Mouse (Mus musculus) neural tube, embryonic 14.5 days (tissue): ENCODE data around the gene Aldh1a2. TPM values are rescaled to one million over a fixed set of nuclear protein-coding genes. Genes with fewer than 3 reads are reported as not detected.

ENCODE experiments used
- ATAC-seq: fragments of 200-750 bp; cut with Nextera tagmentation; 2 replicates; pipeline ENCODE4 v1.8.0; 2017; ENCODE audit warnings: low read depth, mild to moderate bottlenecking, moderate TSS enrichment, moderate library complexity
- H3K27ac ChIP-seq: fragments of 300-500 bp; sonication (generic); 2 replicates; pipeline ENCODE4 v1.5.1; 2014; ENCODE audit warnings: low read depth, mild to moderate bottlenecking, control low read depth, low read length, moderate library complexity, mixed read lengths
- H3K27me3 ChIP-seq: fragments of 300-500 bp; sonication (generic); 2 replicates; pipeline ENCODE4 v1.6.1; 2014; ENCODE audit warnings: low read length; ENCODE audit not compliant: control insufficient read depth, insufficient read depth
- H3K36me3 ChIP-seq: fragments of 300-500 bp; sonication (generic); 2 replicates; pipeline ENCODE4 v1.6.1; 2014; ENCODE audit warnings: low read length, mixed read lengths; ENCODE audit not compliant: control insufficient read depth, insufficient read depth
- H3K4me1 ChIP-seq: fragments of 300-500 bp; sonication (generic); 2 replicates; pipeline ENCODE4 v1.6.1; 2014; ENCODE audit warnings: low read length; ENCODE audit not compliant: control insufficient read depth, insufficient read depth
- H3K4me2 ChIP-seq: fragments of 300-500 bp; sonication (generic); 2 replicates; pipeline ENCODE4 v1.6.1; 2014; ENCODE audit warnings: mild to moderate bottlenecking, low read depth, low read length, control low read depth
- H3K4me3 ChIP-seq: fragments of 300-500 bp; sonication (generic); 2 replicates; pipeline ENCODE4 v1.5.1; 2014; ENCODE audit warnings: low read depth, low read length, control low read depth, mixed read lengths
- H3K9ac ChIP-seq: fragments of 300-500 bp; sonication (generic); replicated peaks from 2 replicates; pipeline ENCODE4 v1.6.1; 2014; ENCODE audit warnings: low read depth, mild to moderate bottlenecking, control low read depth, low read length, mixed read lengths
- H3K9me3 ChIP-seq: fragments of 300-500 bp; sonication (generic); 2 replicates; pipeline ENCODE4 v1.6.1; 2016; ENCODE audit warnings: low read length; ENCODE audit not compliant: control insufficient read depth
- WGBS: fragments of 180-500 bp; shearing (Covaris S2); extraction: QIAGEN DNeasy Blood & Tissue Kit; methylation state at CpG from one replicate; pipeline ENCODE4 v1.1.7; 2014; 5-methylcytosine and 5-hydroxymethylcytosine counted together
- polyA plus RNA-seq: library from polyadenylated mRNA; unstranded; fragments of >200 nt; fragmentation: Nextera tagmentation; extraction: Ambion mirVana; gene quantifications from 2 replicates; pipeline ENCODE4 v1.2.1, GENCODE M21; 2014

The Aldh1a2 gene
- polyA plus RNA-seq, 1 experiment from 2014 or later, result 12.0 TPM

GRCm38 (mm10) chr9:71230011-71230410 lies 14.4 kb downstream of the Aldh1a2 start:
- H3K4me1 ChIP-seq, result no peaks in the 10 kb centered on the region
- 13% methylated on average over 6 of the region's 6 CpGs for WGBS
- H3K36me3 ChIP-seq, result no peaks in the 10 kb centered on the region
- no peak overlapping the region for H3K9ac ChIP-seq
- H3K27ac ChIP-seq, result no peak overlapping the region
- H3K9me3 ChIP-seq, result no peaks in the 10 kb centered on the region
- no peak for ATAC-seq
- no peak overlapping the region for H3K4me2 ChIP-seq
- peaks cover 10% of the 10 kb centered on the region for H3K27me3 ChIP-seq
- no peak overlapping the region for H3K4me3 ChIP-seq

- no peaks in the 10 kb centered on the region for H3K9me3 ChIP-seq
- ATAC-seq, result no peak
- H3K9ac ChIP-seq, result no peak overlapping the region
- peaks cover 20% of the 10 kb centered on the region for H3K27me3 ChIP-seq
- H3K36me3 ChIP-seq, result no peaks in the 10 kb centered on the region
- no peak overlapping the region for H3K4me3 ChIP-seq
- no peaks in the 10 kb centered on the region for H3K4me1 ChIP-seq
- no peak overlapping the region for H3K27ac ChIP-seq
- no peak overlapping the region for H3K4me2 ChIP-seq
- 96% methylated on average over 1 of the region's 1 CpGs for WGBS
These were observed 21.0 kb downstream of the Aldh1a2 start for GRCm38 (mm10) chr9:71236540-71236939.

GRCm38 (mm10) chr9:71239926-71240325 lies 24.3 kb downstream of the Aldh1a2 start:
- Histone ChIP-seq H3K27ac (no peak overlapping the region), H3K4me2 (no peak overlapping the region), H3K9me3 (no peaks in the 10 kb centered on the region), H3K4me1 (no peaks in the 10 kb centered on the region), H3K4me3 (no peak overlapping the region), H3K9ac (no peak overlapping the region), H3K27me3 (peaks cover 18% of the 10 kb centered on the region), H3K36me3 (no peaks in the 10 kb centered on the region)
- WGBS, result 89% methylated on average over 2 of the region's 2 CpGs
- no peak for ATAC-seq

GRCm38 (mm10) chr9:71241515-71242411 lies 26.2 kb downstream of the Aldh1a2 start:
- Histone ChIP-seq H3K4me3 (no peak overlapping the region), H3K9ac (no peak overlapping the region), H3K4me2 (no peak overlapping the region), H3K36me3 (no peaks in the 10 kb centered on the region), H3K27ac (no peak overlapping the region), H3K27me3 (peaks cover 18% of the 10 kb centered on the region), H3K9me3 (no peaks in the 10 kb centered on the region), H3K4me1 (no peaks in the 10 kb centered on the region)
- 17% methylated on average over 10 of the region's 10 CpGs for WGBS
- ATAC-seq, result no peak

GRCm38 (mm10) chr9:71242412-71242781 lies 26.8 kb downstream of the Aldh1a2 start:
- Histone ChIP-seq H3K9me3 (no peaks in the 10 kb centered on the region), H3K27me3 (peaks cover 18% of the 10 kb centered on the region), H3K4me1 (no peaks in the 10 kb centered on the region), H3K4me3 (no peak overlapping the region), H3K4me2 (no peak overlapping the region), H3K9ac (no peak overlapping the region), H3K27ac (no peak overlapping the region), H3K36me3 (no peaks in the 10 kb centered on the region)
- no peak for ATAC-seq
- WGBS, result 72% methylated on average over 5 of the region's 5 CpGs

- Histone ChIP-seq H3K27ac (no peak overlapping the region), H3K27me3 (no peaks in the 10 kb centered on the region), H3K4me3 (no peak overlapping the region), H3K9me3 (no peaks in the 10 kb centered on the region), H3K9ac (no peak overlapping the region), H3K36me3 (no peaks in the 10 kb centered on the region), H3K4me1 (no peaks in the 10 kb centered on the region), H3K4me2 (no peak overlapping the region)
- ATAC-seq, result no peak
- WGBS, result 56% methylated on average over 2 of the region's 2 CpGs
These were observed 38.8 kb downstream of the Aldh1a2 start for GRCm38 (mm10) chr9:71254380-71254779.

- Histone ChIP-seq H3K36me3 (no peaks in the 10 kb centered on the region), H3K9ac (no peak overlapping the region), H3K4me1 (no peaks in the 10 kb centered on the region), H3K4me3 (no peak overlapping the region), H3K9me3 (no peaks in the 10 kb centered on the region), H3K27me3 (no peaks in the 10 kb centered on the region), H3K27ac (no peak overlapping the region), H3K4me2 (no peak overlapping the region)
- 86% methylated on average over 3 of the region's 3 CpGs for WGBS
- ATAC-seq, result no peak
These were observed 47.1 kb downstream of the Aldh1a2 start for GRCm38 (mm10) chr9:71262711-71263110.

GRCm38 (mm10) chr9:71269711-71270110 lies 54.1 kb downstream of the Aldh1a2 start:
- Histone ChIP-seq H3K9ac (no peak overlapping the region), H3K9me3 (no peaks in the 10 kb centered on the region), H3K4me3 (no peak overlapping the region), H3K4me1 (no peaks in the 10 kb centered on the region), H3K27ac (no peak overlapping the region), H3K27me3 (no peaks in the 10 kb centered on the region), H3K36me3 (no peaks in the 10 kb centered on the region), H3K4me2 (no peak overlapping the region)
- ATAC-seq, result no peak
- WGBS, result 89% methylated on average over 5 of the region's 5 CpGs

GRCm38 (mm10) chr9:71270205-71270604 lies 54.6 kb downstream of the Aldh1a2 start:
- no peak for ATAC-seq
- Histone ChIP-seq H3K36me3 (no peaks in the 10 kb centered on the region), H3K27me3 (no peaks in the 10 kb centered on the region), H3K9me3 (no peaks in the 10 kb centered on the region), H3K4me3 (no peak overlapping the region), H3K4me1 (no peaks in the 10 kb centered on the region), H3K27ac (no peak overlapping the region), H3K9ac (no peak overlapping the region), H3K4me2 (no peak overlapping the region)
- WGBS, result 87% methylated on average over 3 of the region's 3 CpGs
